Mouse (Mus musculus) left cerebral cortex, postnatal 36 days (tissue): ENCODE measurements at regions not wholly inside any gene's neighbourhood (a gene's known extent, or its start where the extent isn't known, plus 50 kb on each side); places are given as distances from the start of the nearest gene placed in this dataset.

Experiments used
- DNase-seq, 2 experiments: peaks; one replicate each; pipeline ENCODE4 v3.0.0; 2021 to 2022; ENCODE audit warnings: low spot score in 2 of 2, mixed read lengths in 1 of 2
- intact Hi-C: fragments of 180-260 bp; cut with DNase I; formaldehyde crosslinking; loops from one replicate; pipeline ENCODE4 v1.15.1; 2025

GRCm38 (mm10) chr14:74538187-74538586, 102.5 kb upstream of the Htr2a start:
- intact Hi-C loops, result no loop called here
- DNase-seq, result no peak

GRCm38 (mm10) chr14:74544028-74544427, 96.6 kb upstream of the Htr2a start:
- intact Hi-C loops, result no loop called here
- DNase-seq, result no peak

GRCm38 (mm10) chr14:74551091-74551490, 89.5 kb upstream of the Htr2a start:
- intact Hi-C loops, result no loop called here

GRCm38 (mm10) chr14:74553636-74554035, 87.0 kb upstream of the Htr2a start:
- no peak for DNase-seq
- intact Hi-C loops, result no loop called here

More at GRCm38 (mm10) chr14:74551091-74551490, 89.5 kb upstream of the Htr2a start:
- no peak for DNase-seq

GRCm38 (mm10) chr14:74558359-74558758, 82.3 kb upstream of the Htr2a start:
- intact Hi-C loops, result no loop called here
- DNase-seq, result no peak
